9 mouse cellular contexts compared by ENCODE assay signal in the genomic region with DNA sequence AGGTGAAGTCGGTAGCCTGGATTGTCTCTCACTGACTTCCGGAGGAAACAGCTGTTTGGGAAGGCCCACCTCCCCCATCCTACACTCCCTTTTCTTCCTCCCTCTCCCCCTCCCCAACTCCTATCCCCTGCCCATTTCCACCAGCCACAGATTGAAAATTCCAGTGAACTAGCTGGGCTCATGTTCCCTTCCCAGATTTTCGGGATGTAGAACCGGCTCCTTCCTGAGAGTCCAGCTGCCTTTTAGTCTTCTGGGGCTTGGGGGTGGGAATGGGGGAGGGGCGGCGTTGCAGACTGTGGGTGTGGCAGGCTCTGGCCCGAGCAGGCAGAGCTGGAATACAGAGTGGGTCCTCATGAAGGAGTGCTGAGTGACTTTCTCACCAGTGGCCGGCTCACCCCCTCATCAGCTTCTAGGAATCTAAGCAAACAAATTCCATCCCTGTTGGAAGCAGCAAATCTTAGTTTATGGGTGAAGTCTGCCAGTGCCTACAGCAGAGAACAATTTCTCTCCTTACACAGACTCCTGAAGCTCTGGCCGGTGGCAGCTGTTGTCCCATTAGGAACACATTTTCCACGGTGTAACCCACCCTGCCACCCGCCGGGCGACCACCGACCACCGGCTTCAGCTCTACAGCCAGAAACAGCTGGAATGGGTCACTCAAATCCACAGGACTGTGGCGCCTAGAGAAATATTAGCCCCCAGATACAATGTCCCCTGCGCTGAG.
A peak's percentile ranks its signal among the peaks of the same experiment; 100 is the strongest.
DNase-seq lines count a peak whose midpoint lies in the region.
"Had no signal": no experiment of that assay in that cellular context is flagged by ENCODE, and none has a peak within 500 bp of the region (broad histone marks: within the 10 kb centered on the region; RNA-seq: fewer than 3 reads in every experiment).

No protein-coding gene starts in this region.

- no peaks in the 10 kb centered on the region for H3K9me3 ChIP-seq in hindbrain, embryonic 10.5 days

- WGBS in hindbrain, embryonic 10.5 days: 24% methylated on average over 17 of the region's 17 CpGs

- intact Hi-C loops in gastrocnemius, postnatal 14 days (cut with DNase I; ENCODE audit: low total_unique reads): no loop called here

- H3K27ac ChIP-seq in hindbrain, embryonic 10.5 days: peak overlapping the region; percentile 84

- peak; percentile 82 for DNase-seq in heart, adult 11 months
- DNase-seq in heart, adult 9 months (ENCODE audit: low spot score in 2 of 2): no peak
- peak; percentile 26 for DNase-seq in MN1 (ENCODE audit: low spot score)
- peak; percentile 61 for DNase-seq in hindbrain, embryonic 10.5 days (ENCODE audit: low spot score)
- peak; percentile 60 for DNase-seq in mesoderm, embryonic 11.5 days (ENCODE audit: low read depth, low spot score)
- no peak for DNase-seq in cerebellum, adult 11-12 months
- DNase-seq in gastrocnemius, postnatal 14 days: no peak
- DNase-seq in left cerebral cortex, adult 9 months (ENCODE audit: low spot score in 2 of 2): no peak
- DNase-seq: cerebellum, adult 2 months had no signal

- H3K27me3 ChIP-seq in hindbrain, embryonic 10.5 days (ENCODE audit: insufficient read depth, poor library complexity, severe bottlenecking): no peaks in the 10 kb centered on the region

- H3K4me1 ChIP-seq in hindbrain, embryonic 10.5 days (replicated peaks): peaks cover 31% of the 10 kb centered on the region

- peak overlapping the region; percentile 38 for H3K4me3 ChIP-seq in hindbrain, embryonic 10.5 days

- no peaks in the 10 kb centered on the region for H3K36me3 ChIP-seq in hindbrain, embryonic 10.5 days

Comparison
In these comparisons a context has a peak if more than half of its experiments do, and no peak if none do; other contexts are left out.
1. DNase-seq: peak in heart, adult 11 months (single experiment), MN1 (single experiment), hindbrain, embryonic 10.5 days (single experiment) and mesoderm, embryonic 11.5 days (single experiment); none in heart, adult 9 months (0 of 2), cerebellum, adult 11-12 months (single experiment), gastrocnemius, postnatal 14 days (single experiment) and left cerebral cortex, adult 9 months (0 of 2).